Mouse (Mus musculus) stomach, embryonic 15.5 days (tissue): Measurements from ENCODE around the gene Pgc. TPM values are rescaled to one million over a fixed set of nuclear protein-coding genes. Genes with fewer than 3 reads are reported as not detected.

ENCODE experiments used
- ATAC-seq: fragments of 200-750 bp; cut with Nextera tagmentation; 2 replicates; pipeline ENCODE4 v1.8.0; 2017; ENCODE audit warnings: low read depth, moderate number of reproducible peaks, moderate TSS enrichment; ENCODE audit not compliant: insufficient read depth, low FRiP score
- H3K27ac ChIP-seq: fragments of 300-500 bp; sonication (generic); 2 replicates; pipeline ENCODE4 v1.5.1; 2015; ENCODE audit warnings: mild to moderate bottlenecking, inconsistent platforms
- H3K27me3 ChIP-seq: fragments of 300-500 bp; sonication (generic); replicated peaks from 2 replicates; pipeline ENCODE4 v1.6.1; 2015; ENCODE audit warnings: inconsistent platforms
- H3K36me3 ChIP-seq: fragments of 300-500 bp; sonication (generic); 2 replicates; pipeline ENCODE4 v1.6.1; 2015; ENCODE audit warnings: inconsistent platforms
- H3K4me1 ChIP-seq: fragments of 300-500 bp; sonication (generic); 2 replicates; pipeline ENCODE4 v1.6.1; 2015; ENCODE audit warnings: inconsistent platforms
- H3K4me2 ChIP-seq: fragments of 300-500 bp; sonication (generic); 2 replicates; pipeline ENCODE4 v1.6.1; 2015; ENCODE audit warnings: mild to moderate bottlenecking, inconsistent platforms
- H3K4me3 ChIP-seq: fragments of 300-500 bp; sonication (generic); replicated peaks from 2 replicates; pipeline ENCODE4 v1.5.1; 2015; ENCODE audit warnings: inconsistent platforms
- H3K9ac ChIP-seq: fragments of 300-500 bp; sonication (generic); 2 replicates; pipeline ENCODE4 v1.6.1; 2015; ENCODE audit warnings: inconsistent platforms
- H3K9me3 ChIP-seq: fragments of 300-500 bp; sonication (generic); 2 replicates; pipeline ENCODE4 v1.6.1; 2016; ENCODE audit warnings: inconsistent platforms
- whole genome bisulfite sequencing: fragments of 180-500 bp; shearing (Covaris S2); methylation state at CpG from one replicate; pipeline ENCODE4 v1.1.7; 2015; 5-methylcytosine and 5-hydroxymethylcytosine counted together
- polyA plus RNA-seq: library from polyadenylated mRNA; unstranded; fragments of >200 nt; fragmentation: Nextera tagmentation; extraction: Ambion mirVana; gene quantifications from 2 replicates; pipeline ENCODE4 v1.2.1, GENCODE M21; 2015

The Pgc gene
- polyA plus RNA-seq, 1 experiment from 2014 or later, result 71.7 TPM

DNA sequence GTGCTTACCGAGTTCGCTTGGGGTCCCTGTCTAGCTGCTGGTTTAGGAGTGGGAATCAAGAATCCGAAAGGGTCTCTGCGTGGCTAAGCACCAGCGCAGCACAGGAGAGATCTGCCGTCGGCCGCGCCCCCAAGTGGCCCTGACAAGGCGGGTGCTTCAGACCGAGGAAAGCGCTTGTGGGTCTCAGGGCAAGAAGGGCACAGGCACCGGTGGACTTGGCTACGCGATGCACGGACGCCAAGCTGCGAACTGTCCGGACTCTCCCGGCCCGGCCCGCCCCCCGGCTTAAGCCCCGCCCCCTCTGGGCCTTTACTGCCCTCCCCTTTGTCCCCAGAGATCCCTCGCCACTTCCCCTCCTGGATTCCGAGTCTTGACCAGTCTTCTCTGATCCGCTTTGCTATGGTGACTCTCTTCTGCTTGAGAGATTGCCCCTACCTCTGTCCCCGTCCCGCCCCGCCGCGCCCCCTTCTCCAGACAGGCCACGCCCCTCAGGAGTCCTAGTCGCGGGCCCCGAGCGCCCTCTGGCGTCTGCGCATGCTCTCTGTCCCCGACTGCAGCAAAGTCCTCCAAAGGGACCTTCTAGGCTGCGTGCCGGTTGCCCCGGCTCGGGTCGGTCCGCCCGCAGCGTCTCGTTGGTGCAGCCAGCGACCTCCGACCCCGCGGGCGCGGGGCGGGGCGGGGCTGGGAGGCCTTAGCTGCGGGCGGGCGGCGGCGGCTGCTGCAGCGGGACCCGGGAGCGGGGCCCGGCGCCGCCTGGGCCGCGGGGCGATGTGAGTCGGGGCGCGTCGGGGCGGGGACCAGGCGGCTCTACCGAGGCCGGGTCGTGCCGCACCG, 31.9 kb upstream of the Pgc start, which contains the start of gene Prickle4:
Prickle4 (minus strand) TSS at position 234 of the 834 bp plus-strand sequence.
- Histone ChIP-seq H3K4me3 (peak within 1 kb of the TSS; percentile 78), H3K27ac (peak within 1 kb of the TSS; percentile 65; the same call in 1 of the 2 replicates), H3K36me3 (no peaks in the 10 kb centered on the region), H3K9me3 (no peaks in the 10 kb centered on the region), H3K9ac (peak within 1 kb of the TSS; percentile 42), H3K4me1 (peaks cover 9% of the 10 kb centered on the region), H3K4me2 (peak within 1 kb of the TSS; percentile 95), H3K27me3 (no peaks in the 10 kb centered on the region)
- peak; percentile 88 for ATAC-seq
- under 1% methylated on average over 69 of the region's 82 CpGs for WGBS

DNA sequence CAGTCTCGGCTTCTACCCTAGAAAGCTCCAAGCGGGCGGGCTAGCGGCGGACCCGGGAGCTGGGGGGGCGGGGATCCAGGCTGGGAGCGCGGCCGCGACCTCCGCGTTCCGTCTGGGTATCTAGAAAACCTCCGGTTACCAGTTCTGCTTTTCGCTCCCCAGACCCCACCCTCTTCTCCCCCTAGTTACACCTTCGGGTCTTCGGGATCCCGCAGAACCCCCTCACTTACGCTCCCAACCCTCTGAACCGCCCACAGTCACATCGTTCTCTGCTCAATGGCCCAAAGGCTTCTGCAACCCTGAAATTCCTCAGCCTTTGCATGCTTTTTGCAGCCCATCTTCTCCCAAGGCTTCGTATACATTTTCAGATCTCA, 31.3 kb upstream of the Pgc start:
- ATAC-seq, result no peak
- Histone ChIP-seq H3K27me3 (no peaks in the 10 kb centered on the region), H3K36me3 (no peaks in the 10 kb centered on the region), H3K4me1 (peaks cover 9% of the 10 kb centered on the region), H3K4me2 (peak overlapping the region; percentile 95), H3K27ac (no peak overlapping the region), H3K9ac (peak overlapping the region; percentile 42), H3K9me3 (no peaks in the 10 kb centered on the region), H3K4me3 (peak overlapping the region; percentile 78)
- 0% methylated on average over 22 of the region's 23 CpGs for WGBS

DNA sequence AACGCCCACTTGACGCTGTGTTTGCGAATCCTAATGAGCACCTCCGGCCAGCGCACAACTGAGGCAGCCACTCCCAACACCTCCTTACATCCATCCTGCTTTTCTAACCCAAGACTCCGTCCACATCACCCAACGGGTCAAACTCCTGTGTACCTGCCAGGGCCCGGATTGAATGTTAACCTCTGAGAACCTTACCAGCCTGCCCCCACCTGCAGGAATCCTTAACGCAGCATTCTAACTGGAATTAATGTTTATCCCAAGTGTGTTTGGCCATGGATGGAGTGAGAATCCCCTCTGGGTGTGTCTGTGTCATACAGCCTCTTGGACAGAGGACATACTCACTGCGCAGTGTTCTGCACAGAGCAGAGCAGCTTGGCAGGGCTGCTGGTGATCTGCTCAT, 28.5 kb upstream of the Pgc start:
- H3K9ac ChIP-seq, result no peak overlapping the region
- H3K4me1 ChIP-seq, result peaks cover 18% of the 10 kb centered on the region
- no peaks in the 10 kb centered on the region for H3K9me3 ChIP-seq
- no peak for ATAC-seq
- H3K4me3 ChIP-seq, result no peak overlapping the region
- no peak overlapping the region for H3K27ac ChIP-seq
- no peaks in the 10 kb centered on the region for H3K27me3 ChIP-seq
- 85% methylated on average over 10 of the region's 10 CpGs for WGBS
- H3K4me2 ChIP-seq, result no peak overlapping the region
- H3K36me3 ChIP-seq, result 0 out of 2 replicates have a peak, but pooled peaks cover 5% of the 10 kb centered on the region

DNA sequence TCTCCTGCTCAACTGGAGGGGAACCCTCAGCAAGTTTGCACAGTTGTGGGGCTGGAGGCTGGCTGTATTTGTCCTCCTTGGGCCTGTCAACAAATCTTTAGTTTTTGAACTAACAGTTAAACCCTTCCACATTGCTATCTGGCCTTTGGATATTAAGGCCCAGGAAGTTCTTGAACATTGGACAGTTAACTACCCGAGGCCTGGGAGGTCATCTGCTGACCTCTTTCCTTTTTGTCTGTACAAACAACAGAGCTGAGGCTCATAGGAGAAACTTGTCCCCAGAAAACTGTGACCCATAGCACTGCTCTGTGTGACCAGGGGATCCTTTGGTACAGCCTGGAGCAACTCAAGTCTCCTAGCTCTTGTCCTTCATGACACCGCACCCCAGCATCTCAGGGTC, 27.6 kb upstream of the Pgc start:
- ATAC-seq, result no peak
- Histone ChIP-seq H3K27ac (0 out of 2 replicates have a peak overlapping the region, but pooled peaks have one; percentile 12), H3K9ac (no peak overlapping the region), H3K4me3 (no peak overlapping the region), H3K27me3 (no peaks in the 10 kb centered on the region), H3K36me3 (0 out of 2 replicates have a peak, but pooled peaks cover 5% of the 10 kb centered on the region), H3K4me1 (peaks cover 17% of the 10 kb centered on the region), H3K9me3 (no peaks in the 10 kb centered on the region), H3K4me2 (no peak overlapping the region)
- 67% methylated on average over 2 of the region's 2 CpGs for WGBS

DNA sequence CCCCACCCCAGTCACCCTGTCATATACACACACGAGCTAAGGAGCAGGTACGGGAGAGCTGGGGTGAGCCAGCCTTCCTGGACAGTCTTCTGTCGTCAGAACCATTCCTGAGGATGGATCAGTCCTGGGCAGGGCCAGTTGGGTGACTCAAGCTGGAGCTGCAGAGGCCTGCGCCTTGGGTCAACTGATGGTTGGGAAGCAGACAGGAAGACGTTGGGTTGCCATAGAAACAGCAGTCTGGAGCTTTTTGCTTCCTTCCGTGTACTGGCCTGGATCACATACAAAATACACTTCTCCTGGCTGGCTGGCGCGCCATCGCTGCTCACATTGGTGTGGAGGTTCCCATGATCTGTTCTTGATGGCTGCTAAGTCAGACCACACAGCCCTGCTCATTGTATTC, 24.8 kb upstream of the Pgc start:
- H3K4me2 ChIP-seq, result no peak overlapping the region
- H3K9ac ChIP-seq, result no peak overlapping the region
- H3K27ac ChIP-seq, result no peak overlapping the region
- no peak overlapping the region for H3K4me3 ChIP-seq
- peaks cover 9% of the 10 kb centered on the region; the same call in 1 of the 2 replicates for H3K4me1 ChIP-seq
- no peaks in the 10 kb centered on the region for H3K27me3 ChIP-seq
- ATAC-seq, result no peak
- H3K36me3 ChIP-seq, result 0 out of 2 replicates have a peak, but pooled peaks cover 5% of the 10 kb centered on the region
- H3K9me3 ChIP-seq, result no peaks in the 10 kb centered on the region
- 70% methylated on average over 9 of the region's 9 CpGs for WGBS

DNA sequence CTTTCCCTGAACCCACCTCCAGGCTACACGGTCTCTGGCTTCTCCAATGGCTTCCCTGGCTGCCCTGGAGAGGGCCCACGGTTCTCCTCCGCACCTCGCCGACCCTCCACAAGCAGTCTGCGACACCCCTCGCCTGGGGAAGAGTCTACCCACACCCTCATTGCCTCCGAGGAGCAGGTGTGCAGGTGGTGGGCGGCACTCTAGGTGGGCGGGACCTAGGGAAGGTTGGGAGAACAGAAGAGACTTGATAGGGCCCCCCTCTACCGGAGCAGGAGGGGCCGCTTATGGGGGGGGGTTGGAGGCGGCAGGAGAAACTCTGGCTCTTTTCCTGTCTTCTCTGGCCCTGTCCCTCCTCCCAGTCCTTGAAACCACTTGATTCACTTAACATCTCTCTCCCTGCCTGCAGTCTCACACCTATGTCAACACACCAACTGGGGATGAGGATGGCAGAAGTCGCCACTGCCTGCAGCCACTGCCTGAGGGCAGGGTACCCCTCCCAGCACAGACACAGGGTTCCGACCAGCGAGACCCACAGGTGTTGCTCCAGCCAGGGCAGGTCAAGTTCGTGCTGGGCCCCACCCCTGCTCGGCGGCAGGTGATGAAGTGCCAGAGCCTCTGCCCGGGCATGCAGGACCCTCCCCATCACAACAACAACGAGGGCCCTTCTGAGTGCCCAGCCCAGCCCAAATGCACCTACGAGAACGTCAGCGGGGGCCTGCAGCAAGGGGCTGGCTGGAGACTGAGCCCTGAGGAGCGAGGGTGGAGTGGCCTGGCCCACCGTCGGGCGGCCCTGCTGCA, 23.9 kb upstream of the Pgc start:
- Histone ChIP-seq H3K27me3 (no peaks in the 10 kb centered on the region), H3K9ac (no peak overlapping the region), H3K4me1 (peaks cover 9% of the 10 kb centered on the region; the same call in 1 of the 2 replicates), H3K9me3 (no peaks in the 10 kb centered on the region), H3K36me3 (0 out of 2 replicates have a peak, but pooled peaks cover 5% of the 10 kb centered on the region), H3K4me2 (no peak overlapping the region), H3K4me3 (no peak overlapping the region), H3K27ac (no peak overlapping the region)
- ATAC-seq, result no peak
- 45% methylated on average over 28 of the region's 28 CpGs for WGBS

DNA sequence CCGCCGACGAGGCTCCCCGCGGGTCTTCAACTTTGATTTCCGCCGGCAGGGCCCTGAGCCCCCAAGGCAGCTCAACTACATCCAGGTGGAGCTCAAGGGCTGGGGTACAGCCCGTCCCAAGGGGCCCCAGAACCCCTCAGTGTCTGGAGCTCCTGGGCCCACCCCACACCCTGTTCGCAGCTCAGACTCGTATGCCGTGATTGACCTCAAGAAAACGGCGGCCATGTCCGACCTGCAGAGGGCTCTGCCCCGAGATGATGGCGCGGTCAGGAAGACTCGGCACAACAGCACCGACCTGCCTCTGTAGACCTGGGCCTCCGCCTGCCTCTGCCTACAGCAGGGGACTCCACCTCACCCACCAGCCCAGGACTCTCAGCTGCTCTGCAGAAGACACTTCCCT, 23.1 kb upstream of the Pgc start:
- no peaks in the 10 kb centered on the region for H3K9me3 ChIP-seq

DNA sequence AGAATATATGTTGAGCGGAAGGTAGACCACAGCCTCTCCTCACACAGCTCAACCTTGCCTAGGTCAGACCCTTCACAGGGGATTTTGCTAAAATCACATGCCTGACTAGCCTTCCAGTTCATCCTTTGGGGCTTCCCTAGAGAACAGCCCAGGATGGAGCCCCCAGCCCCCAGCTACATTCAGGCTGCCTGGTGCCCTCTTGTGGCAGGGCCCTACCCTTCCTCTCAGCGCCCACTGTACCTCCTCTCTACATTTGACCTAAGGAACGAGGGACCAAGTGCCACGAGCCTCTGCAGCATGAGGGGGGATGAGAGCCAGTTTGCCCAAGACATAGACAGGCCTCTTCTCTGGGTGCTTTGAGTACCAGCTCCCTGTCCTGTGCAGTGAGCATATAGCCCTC, 21.9 kb upstream of the Pgc start:
- WGBS, result 87% methylated on average over 4 of the region's 4 CpGs
- no peak for ATAC-seq
- H3K4me1 ChIP-seq, result peaks cover 9% of the 10 kb centered on the region

More for the DNA sequence above, 23.1 kb upstream of the Pgc start:
- H3K9ac ChIP-seq, result no peak overlapping the region
- no peak overlapping the region for H3K4me2 ChIP-seq
- H3K27ac ChIP-seq, result no peak overlapping the region
- 0 out of 2 replicates have a peak, but pooled peaks cover 5% of the 10 kb centered on the region for H3K36me3 ChIP-seq
- peaks cover 9% of the 10 kb centered on the region; the same call in 1 of the 2 replicates for H3K4me1 ChIP-seq
- ATAC-seq, result no peak
- WGBS, result 40% methylated on average over 20 of the region's 20 CpGs
- no peak overlapping the region for H3K4me3 ChIP-seq
- no peaks in the 10 kb centered on the region for H3K27me3 ChIP-seq

DNA sequence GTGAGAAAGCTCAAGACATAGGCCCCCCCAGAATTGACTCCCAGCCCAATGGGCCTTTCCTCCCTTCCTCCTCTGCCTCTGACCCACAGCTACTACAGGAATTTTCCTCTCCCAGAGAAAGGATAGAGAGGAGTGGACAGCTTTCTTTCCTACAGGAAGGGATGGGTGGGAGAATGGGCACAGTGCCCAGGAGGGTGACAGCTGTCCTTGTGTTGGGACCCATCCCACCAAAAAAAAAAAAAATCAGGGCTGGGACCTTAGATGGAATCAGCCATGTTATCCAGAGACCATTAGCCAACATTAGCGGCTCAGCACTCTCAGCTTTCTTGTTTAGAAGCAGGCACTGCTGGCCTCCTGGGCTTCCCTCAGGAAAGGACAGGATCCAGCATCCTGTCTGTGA, 20.4 kb upstream of the Pgc start:
- Histone ChIP-seq H3K4me2 (no peak overlapping the region), H3K27ac (no peak overlapping the region), H3K36me3 (0 out of 2 replicates have a peak, but pooled peaks cover 5% of the 10 kb centered on the region), H3K9ac (no peak overlapping the region), H3K4me1 (peaks cover 9% of the 10 kb centered on the region; the same call in 1 of the 2 replicates), H3K9me3 (no peaks in the 10 kb centered on the region), H3K27me3 (no peaks in the 10 kb centered on the region), H3K4me3 (no peak overlapping the region)
- no peak for ATAC-seq
- WGBS, result 69% methylated on average over 1 of the region's 1 CpGs

More for the DNA sequence above, 21.9 kb upstream of the Pgc start:
- Histone ChIP-seq H3K9ac (no peak overlapping the region), H3K4me2 (no peak overlapping the region), H3K36me3 (0 out of 2 replicates have a peak, but pooled peaks cover 5% of the 10 kb centered on the region), H3K27me3 (no peaks in the 10 kb centered on the region), H3K9me3 (no peaks in the 10 kb centered on the region), H3K4me3 (no peak overlapping the region), H3K27ac (no peak overlapping the region)

DNA sequence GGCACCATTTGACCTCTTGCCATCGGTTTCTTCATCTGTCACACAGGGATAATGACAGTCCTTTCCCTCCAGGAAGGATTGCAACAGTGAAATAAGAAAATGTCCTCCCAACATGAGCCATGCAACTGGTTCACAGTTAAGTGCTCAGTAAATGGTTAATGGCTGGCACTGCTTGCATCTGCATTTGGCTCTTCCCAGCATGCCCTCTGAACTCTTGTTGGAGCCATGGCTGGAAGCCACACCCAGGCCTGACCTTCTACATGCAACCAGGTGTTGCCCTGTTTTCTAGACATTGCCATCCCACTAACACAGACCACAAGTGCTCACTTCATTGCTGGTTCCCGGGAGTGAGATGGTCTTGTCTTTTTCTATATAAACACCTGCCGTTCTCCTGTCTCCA, 18.7 kb upstream of the Pgc start:
- 65% methylated on average over 3 of the region's 3 CpGs for WGBS
- Histone ChIP-seq H3K4me3 (no peak overlapping the region), H3K36me3 (no peaks in the 10 kb centered on the region)

DNA sequence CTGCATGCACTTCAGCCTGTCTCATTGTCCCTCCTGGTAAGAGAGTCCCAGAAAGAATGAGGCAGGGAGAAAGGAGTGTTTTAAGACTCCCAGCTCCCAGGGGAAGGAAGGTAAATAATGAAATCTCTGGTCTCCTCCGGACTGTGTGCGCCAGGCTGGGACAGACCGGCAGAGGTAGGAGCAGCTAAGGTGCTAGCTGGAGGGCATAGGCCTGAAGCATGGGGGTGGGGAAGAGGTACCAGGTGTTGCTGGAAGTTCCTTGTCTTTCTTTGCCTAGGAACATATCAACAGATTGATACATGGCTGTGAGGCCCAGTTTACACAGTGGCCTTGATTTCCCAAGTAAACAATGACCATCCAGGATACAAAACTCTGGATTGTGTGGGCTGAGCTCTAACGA, 17.7 kb upstream of the Pgc start:
- no peaks in the 10 kb centered on the region for H3K9me3 ChIP-seq
- no peaks in the 10 kb centered on the region for H3K36me3 ChIP-seq
- WGBS, result 61% methylated on average over 4 of the region's 4 CpGs
- H3K4me3 ChIP-seq, result no peak overlapping the region
- no peak overlapping the region for H3K4me2 ChIP-seq
- no peak overlapping the region for H3K9ac ChIP-seq
- no peaks in the 10 kb centered on the region for H3K27me3 ChIP-seq
- no peak for ATAC-seq
- H3K27ac ChIP-seq, result no peak overlapping the region
- H3K4me1 ChIP-seq, result no peaks in the 10 kb centered on the region; the same call in none of the 2 replicates

More for the DNA sequence above, 18.7 kb upstream of the Pgc start:
- no peak for ATAC-seq
- Histone ChIP-seq H3K9ac (no peak overlapping the region), H3K4me1 (no peaks in the 10 kb centered on the region; the same call in none of the 2 replicates), H3K27ac (no peak overlapping the region), H3K4me2 (no peak overlapping the region), H3K27me3 (no peaks in the 10 kb centered on the region), H3K9me3 (no peaks in the 10 kb centered on the region)
